Mouse (Mus musculus): Measurements from ENCODE around the gene Cacng2.

Cacng2 gene

DNA sequence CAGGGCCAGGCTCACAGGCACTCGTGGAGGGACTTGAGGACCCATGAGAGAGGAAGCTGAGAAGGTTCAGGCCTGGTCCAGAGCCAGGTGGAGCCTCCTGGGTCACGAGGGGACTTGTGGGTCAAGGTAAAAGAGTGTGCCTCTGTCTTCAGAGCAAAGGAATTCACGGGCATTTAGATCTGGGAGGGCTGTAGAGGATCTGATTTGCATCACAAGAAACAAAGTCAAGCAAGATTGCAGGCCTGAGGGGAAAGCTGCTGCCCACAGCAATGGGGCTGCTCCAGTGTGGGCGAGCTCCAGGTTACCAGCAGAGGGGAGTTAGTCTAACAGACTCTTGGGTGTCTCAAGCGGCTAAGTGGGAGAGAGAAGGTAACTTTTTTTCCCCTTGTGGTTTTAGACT lies 118.4 kb downstream of the Cacng2 start:
- no peak for DNase-seq

DNA sequence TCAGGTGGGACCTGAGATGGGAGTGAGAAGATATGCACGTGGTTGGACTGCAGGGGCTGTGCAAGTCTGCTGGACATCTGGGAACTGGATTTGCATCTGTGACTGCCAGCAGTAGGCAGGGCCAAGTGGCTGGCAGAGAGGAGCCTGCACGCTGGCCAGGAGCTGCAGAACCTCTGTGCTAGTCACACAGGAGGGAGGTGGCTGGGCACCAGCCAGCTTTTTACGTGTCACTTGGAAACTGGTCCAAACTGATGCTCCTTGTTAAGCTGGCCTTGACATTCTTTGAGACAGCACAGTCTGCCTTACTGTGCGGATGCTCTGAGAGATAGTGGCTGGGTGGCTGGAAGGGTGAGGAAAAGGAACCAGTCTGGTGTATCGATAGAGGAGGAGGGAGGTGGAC lies 131.3 kb downstream of the Cacng2 start:
- no peak for DNase-seq

DNA sequence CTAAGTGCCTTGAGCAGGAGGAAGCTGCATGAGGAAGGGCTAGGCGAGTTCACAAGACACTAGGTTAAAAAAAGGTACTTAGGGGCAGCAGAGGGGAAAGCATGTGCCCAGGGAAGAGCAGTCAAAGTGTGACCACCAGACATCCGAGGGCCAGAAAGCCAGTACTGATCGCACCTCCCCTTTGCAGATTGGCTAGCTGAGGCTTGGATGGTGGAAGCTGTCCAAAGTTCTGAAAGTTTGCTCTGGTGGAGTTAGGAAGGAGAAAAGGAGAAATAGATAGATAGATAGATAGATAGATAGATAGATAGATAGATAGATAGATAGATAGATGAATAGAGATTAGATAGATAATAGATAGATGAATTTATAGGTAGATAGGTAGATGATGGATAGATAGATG lies 136.4 kb downstream of the Cacng2 start:
- DNase-seq = no peak

DNA sequence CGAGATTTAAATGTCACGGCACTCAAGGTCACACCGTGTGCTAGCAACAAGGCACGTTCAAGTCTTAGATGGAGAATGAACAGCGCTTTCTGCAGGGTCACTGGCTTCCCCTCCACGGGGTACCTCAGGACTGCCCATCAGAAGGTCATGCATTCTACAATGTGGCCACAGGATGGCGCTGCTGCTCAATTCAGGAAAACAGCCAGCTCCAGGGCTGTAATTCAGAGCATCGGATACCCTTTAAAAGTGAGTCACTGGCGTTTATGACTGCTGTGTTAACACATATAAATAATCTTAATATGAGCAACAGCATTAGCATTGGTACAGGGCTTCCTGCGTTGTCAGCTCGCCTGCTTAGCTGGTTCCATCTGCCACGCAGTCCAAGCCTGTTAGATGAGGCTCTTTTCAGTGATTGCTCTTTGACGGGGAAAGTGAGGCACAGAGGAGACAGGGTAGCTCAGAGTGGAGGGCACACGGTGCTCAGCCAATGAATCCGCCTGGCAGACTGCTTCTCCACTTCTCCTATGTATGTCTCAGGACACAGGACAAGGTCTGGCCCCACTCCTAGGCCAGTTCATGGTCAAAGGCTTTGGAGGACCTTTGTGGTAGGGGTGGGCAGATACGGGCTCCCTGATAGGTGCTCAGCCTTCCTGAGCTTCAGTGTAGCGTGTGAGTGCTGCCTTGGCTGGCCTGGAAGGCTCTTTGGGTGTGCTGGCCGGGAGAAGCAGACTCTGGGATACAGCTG lies 137.5 kb downstream of the Cacng2 start:
- peak; percentile 8 to 68 for DNase-seq

DNA sequence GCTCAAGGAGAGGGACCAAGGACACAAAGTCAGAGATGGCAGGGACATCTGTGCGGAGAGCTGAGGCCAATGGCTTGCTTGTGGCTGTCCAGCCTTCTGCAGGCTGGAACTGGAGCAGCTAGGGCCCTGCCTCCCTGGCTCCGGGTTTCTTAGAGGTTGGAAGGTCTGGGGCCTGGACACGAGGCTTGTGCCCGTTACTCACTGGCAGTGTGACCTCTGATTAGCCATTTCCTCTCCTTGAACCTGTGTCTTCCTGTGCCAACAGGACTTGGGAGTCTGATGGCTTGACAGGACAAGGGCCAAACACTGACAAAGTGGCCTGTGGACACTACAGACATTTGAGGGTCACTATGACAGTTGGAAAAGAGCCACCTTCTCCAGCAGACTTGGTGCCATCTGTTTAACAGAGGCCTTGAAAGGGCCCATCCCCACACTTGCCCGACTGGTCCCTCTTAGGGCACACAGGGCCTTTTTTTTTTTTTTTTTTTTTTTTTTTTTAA lies 138.6 kb downstream of the Cacng2 start:
- no peak for DNase-seq

DNA sequence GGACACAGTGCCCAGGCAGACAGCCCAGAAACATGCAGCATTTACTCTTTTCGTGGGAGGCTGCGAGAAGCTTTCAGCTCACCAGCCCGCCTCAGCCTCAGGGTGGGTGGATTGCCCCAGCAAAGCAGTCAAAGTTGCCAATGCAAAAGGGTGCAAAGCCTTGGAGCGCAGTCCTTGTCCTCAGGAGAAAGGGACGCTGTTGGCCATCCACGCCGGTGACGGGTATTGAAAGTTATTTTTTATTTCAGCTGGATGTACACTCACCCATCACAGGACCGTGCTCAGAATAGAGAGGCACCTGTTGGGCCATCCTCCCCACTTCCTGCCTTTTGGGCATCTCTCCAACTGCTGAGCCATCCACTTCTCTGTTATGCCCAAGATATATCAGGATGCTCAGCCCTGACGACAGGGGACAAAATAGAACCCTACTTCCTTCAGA lies 140.4 kb downstream of the Cacng2 start:
- no peak for DNase-seq

DNA sequence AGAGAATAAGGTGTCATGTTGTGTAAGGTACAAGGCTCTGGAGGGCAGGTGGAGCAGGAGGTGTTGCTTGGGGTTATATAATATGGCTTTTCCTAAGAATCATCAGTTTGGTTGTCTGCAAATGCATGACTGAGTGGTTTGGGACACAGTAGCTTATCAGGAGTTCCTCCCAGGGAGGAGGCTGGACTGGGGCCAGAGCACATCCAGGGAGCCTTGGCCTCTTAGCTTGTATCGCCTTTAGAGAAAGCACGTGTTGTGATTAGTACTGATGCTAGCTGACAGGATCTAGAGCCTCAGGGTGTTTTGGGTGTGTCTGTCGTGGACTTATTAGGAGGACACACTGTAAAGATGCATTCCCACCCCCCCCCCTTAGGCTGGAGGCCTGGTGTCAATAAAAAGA lies 142.2 kb downstream of the Cacng2 start:
- no peak for DNase-seq

DNA sequence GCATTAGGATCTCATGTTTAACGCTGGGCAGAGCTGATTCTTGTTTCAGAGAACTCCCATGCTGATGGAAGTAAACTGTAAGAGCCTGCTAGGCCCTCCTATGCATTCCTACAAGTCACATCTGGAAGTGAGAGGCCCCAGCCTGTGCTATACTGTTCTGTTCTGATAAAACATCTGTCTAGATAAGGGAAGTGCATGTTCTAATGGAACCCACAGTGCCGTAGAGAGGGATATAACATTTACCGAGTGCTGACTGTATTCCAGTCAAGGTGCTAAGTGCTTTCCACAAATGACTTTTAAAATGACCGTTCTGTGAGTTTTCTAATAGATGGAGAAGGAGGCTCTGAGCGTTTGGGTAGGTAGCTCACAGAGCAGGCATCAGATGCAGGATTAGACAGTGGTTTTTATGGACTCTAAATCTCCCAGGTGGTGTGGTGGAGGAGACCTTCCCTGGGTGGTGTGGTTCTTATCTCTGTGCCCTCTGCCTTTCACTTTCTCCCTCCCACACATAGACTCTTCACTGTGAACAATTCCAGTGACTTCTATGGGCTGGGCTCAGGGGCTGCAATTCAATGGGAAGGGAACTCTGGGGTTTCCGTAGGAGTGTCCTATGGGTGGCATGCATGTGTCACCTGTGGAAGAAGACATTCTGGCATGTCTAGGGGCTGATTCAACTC lies 145.5 kb downstream of the Cacng2 start:
- DNase-seq = no peak

DNA sequence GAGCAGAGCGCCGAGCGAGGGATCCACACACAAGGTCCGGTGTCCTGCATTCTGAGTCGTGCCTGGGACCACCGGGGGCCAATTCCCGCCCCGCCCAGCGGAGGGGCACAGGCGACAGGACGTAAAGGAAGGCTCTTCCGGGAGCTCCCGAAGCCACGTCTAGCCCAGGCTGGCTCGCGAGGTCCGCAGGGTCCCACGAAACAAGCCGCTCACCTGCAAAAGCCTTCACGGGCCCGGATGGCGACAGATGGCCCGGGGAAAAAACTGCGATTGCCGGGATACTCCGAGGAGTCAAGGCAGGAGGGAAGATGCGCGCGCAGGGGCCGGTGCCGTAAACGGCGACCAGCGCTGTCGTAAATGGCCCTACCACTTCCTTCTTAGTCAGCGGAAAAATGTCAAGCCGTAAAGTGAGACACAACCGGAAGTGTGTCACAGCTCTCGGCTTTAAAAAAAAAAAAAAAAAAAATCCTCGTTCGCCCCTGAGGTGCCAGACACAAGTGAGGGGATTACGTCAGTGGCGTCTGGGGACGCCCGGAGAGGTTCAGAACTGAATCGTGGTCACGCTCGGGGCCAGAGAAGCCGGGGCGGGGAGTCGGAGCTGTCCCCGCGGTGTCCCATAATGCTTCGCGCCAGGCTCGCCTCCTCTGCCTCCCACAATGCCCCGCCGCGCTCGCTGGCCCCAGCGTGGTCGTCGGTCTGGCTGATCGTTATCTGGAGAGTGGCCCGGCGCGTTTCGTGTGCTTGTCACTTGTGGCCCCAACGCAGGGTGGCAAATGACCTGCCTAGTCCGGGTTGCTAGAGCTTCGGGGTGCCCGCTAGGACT lies 149.1 kb downstream of the Cacng2 start, which contains the start of gene Eif3d:
Eif3d (minus strand) TSS at position 344 of the 823 bp plus-strand sequence.
- DNase-seq = peak; percentile 98

DNA sequence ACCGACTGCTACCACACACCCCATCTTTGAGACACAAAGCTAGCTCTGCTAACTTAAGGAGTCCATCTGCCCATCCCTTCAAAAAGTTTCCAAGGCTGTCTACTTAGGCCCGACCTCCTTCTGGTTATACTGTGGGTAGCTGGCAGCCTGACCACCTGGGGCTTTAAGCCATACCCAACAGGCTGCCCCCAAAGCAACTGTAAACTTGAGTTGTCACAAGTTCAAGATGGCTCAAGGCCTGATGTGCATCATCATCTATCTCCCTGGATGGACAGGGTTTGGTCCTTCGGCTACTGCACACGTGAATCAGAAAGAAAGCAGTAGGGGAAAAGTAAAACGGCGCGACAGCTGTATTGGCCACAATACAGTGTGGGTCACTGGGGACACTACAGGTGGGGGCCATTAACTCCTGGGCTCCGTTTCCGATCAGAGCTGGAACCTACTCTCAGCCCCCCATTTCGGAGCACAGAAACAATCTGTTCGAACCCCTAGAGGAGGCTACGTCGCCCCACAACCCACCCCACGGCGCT lies 149.8 kb downstream of the Cacng2 start:
- DNase-seq = no peak

DNA sequence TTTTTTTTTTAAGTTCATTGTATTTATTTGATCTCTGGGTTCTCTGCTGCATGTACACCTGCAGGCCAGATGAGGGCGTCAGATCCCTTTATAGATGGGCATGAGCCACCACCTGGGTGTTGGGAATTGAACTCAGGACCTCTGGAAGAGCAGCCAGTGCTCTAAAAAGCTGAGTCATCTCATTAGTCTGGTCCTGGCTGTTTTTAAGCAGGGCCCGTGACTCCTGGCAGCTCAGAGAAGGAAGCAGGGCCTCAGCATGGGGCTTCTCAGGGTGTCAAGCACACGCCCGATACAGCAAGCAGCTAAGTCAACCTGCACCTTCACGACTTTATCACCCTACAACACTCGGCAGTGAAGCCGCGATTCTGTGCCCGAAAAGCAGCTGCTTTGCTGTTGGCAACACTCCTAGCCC lies 154.7 kb downstream of the Cacng2 start:
- DNase-seq = no peak

DNA sequence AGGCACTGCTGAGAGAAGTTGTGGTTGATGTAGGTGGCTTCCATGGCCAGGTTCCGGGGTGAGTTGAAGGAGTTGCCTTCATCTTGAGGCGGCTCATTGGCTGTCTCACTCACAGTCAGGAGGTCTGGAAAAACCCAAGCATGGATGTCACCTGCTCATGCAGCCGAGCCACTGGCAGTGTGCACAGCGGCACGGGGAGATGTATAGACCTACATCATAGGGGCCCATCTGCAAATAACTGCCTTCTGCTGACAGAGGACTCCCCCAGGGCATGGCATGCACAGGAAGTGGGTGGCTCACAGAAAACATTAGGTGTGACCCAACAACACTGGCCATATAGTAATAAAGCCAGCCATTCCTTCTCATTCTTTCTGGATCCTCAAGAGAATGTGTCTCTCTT lies 157.4 kb downstream of the Cacng2 start:
- no peak for DNase-seq

DNA sequence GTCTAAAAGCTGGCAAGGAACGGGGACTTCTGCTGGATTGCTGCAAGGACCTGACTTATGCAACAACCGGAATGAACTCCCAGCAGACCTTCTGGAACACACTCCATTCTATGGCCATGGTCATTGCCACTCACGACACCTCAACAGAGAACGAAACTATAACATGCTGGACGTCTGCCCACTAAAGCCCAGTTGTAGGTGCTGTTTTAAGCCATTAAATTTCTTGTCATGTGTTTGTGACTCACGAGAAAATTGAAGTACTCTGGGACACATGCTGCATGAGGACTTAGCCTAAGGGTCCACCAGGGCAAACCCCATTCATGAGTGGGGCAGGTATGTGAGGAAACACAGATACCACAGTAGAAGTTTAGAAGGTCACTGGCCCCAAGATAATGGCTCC lies 159.1 kb downstream of the Cacng2 start:
- no peak for DNase-seq

DNA sequence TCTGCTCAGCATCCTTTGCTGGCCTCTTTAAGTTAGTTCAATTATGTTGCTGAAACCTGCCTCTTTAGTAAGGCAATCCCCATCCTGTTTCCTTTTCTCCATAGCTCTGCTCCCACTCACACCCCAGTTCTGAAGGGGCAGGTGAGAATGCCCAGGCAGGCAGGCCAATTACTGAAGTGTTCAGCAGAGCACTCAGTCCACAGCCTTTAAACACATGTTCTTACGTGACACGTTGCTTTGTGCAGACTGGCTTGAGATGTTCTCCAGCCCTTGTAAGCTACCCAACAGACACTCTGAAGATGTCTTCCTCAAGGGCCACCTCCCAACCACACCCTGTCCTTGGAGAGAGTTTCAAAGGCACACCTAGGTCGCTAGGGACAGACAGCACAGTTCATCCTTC lies 161.8 kb downstream of the Cacng2 start:
- no peak for DNase-seq

DNA sequence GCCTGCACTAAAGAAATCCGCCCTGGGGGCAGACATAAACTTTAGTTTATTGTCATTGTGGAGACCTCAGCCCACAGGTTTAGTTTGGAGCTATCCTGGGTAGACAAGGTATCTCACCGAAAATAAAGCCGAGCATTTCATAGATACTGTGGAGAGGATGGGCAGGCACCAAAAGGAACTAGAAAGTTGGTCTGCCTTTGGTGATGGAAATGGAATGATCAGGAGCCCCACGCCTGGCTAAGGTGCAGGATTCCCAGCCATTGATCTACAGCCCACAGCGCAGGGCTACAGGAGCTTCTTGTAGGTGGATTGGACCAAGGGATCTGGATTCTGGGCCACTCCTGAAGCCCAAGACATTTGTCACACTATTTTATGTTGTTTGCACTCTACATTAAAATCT lies 162.2 kb downstream of the Cacng2 start:
- DNase-seq = no peak

DNA sequence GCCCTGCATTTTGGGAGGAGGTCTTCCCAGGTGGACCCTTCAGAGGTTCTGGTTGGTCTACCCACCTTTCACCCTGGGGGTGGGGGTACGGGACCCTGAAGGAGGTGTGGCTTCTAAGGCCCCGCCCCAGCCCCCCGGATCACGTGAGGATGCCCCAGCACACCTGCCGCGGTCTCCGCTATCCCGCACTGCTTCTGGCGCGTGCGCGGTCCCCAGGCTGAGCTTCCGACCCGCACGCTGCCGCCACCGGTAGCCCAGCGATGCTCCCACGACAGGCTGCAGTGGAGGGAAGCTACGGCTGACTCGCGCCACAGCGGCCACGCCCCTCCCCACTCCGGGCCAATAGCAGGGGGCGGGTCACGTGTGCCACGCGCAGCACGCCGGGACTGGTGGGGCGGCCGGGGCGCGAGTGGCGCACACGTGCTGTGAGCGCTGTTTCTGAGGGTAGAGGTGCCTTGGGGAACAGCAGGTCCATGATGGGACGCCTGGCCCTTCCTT lies 163.4 kb downstream of the Cacng2 start, which contains the start of gene Foxred2:
Foxred2 (minus strand) TSS at position 319 of the 498 bp plus-strand sequence.
- DNase-seq = peak; percentile 81 to 91

DNA sequence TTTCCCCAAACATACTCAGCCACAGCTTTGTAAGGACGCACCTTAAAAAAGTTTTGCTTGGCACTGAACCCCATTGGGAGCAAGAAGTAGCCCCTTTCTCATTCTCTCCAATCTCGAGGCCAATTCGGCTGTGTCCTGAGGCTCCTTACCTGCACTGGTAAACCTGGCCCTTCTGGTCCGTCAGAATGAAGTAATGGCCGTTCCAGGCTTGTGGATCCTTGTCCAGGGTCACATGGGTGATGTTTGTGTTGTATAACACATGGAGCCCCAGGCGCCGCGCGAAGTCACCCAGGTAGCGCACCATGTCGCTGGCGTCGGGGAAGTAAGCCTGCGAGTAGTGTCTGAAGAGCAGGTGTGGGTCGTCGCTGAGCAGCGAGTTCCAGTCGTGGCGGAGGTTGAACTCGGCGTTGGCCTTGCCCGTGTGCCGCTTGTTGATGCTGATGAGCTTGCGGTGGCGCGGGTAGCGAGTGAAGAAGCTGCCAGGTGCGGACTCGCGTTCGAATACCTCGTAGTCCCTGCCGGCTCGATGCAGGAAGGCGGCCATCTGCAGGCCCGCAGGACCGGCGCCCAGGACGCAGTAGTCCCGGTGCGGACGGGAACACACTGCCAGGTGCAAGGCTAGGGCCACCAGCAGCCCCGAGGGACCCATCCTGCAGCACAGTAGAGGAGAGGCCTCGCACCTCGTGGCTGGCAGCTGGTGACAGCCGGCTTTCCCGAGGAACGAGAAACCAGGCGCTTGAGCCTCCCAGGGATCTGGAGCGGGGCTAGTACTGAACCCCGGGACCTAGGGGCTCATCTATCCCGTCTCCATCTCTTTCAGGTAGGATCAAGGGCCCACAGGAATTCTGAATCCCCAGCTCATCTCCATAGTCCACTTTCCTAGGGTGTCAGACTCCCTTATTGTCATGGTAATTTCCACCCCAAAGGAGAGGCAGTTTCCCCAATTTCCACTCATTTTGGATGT lies 164.1 kb downstream of the Cacng2 start:
- peak in 1 of 2 experiments; percentile 25 for DNase-seq

DNA sequence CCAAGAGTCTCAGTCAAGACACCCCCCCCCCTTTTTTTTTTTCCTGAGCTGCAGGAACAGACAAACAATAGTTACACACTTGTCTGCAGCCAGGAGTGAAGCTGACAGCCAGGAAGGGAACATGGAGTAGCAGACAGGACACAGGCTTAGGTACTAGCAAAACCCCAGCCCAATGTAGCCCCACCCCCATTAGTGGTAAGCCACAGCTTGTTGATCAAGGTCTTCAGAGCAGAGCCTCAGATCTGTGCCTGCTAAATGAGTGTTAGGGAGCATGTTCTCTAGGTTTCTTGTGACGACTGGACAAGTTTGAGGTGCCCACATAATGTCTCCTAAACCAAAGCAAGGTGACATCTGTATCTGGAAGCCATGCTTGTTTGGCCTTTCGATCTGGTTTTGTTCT lies 165.5 kb downstream of the Cacng2 start:
- DNase-seq = no peak

DNA sequence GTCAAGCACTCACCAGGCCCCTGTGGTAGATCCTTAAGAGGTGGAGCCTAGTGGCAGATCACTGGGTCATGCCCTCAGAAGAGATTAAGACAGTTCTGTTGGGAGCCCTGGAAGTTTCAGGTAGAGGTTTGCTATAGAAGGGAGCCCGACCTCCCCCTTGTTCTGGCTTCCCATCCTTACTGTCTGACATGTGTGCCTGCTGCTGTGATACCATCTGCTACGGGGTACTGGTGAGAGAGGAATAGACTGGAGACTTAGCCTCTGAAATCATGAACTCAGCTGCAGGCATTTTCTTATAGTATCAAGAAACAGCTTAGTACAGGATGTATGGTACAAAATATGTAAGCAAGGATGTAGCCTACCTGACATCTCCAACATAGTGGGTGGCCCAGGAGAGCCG lies 166.9 kb downstream of the Cacng2 start:
- DNase-seq = no peak

DNA sequence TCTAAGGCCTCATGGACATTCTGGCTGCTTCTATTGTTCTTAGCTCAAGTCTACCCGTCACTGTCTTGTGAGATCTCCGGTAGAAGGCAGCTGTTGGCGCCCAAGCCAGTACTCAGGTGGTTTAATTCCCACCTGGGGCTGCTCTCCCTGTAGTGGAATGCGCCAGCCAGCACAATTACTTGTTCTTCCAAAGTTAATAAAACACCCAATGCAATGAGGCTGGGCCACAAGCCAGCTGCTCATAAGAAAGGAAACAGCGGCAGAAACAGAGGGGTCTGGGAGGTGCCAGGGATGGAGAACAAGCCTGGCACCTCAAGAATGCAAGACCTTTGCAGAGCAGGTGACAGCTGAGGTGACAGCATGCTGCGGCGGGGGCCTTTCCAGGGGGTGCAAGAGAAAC lies 170.8 kb downstream of the Cacng2 start:
- peak; percentile 86 for DNase-seq

DNA sequence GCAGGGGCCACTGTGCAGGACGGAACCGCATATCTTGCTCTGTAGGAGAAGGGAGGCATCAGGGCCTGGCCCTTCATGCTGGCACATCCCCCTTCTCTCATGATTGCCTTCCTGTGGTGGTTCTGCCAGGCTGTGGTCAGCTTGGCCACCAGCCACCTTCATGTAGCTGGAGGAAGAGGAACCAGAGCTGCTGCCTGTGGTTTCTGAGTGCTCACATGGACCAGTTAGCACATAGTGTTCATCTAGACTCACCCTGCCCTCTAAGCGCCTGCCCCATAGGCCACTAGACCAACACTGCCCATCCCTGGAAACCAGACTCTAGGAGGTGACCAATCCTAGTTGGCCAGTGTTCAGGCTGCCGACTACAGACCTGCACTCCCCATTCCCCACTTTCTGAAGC lies 174.1 kb downstream of the Cacng2 start:
- peak; percentile 14 to 32 for DNase-seq
